Mouse (Mus musculus) heart, postnatal 4 days (tissue): ENCODE results near the gene Mrvi1. TPM values are rescaled to one million over a fixed set of nuclear protein-coding genes. Genes with fewer than 3 reads are reported as not detected.
A peak's percentile ranks its signal among the peaks of the same experiment; 100 is the strongest.

ENCODE experiments used
- DNase-seq: peaks from one replicate; pipeline ENCODE4 v3.0.0; 2021
- total RNA-seq, 2 experiments: library from RNA; stranded (reverse); gene quantifications; 2 replicates each; pipeline ENCODE4 v1.2.3; 2021

The Mrvi1 gene
- total RNA-seq, 2 experiments from 2014 or later: 10.4 to 13.2 TPM

GRCm38 (mm10) chr7:110823593-110823992, 158.7 kb downstream of the Mrvi1 start:
- DNase-seq: no peak

DNA sequence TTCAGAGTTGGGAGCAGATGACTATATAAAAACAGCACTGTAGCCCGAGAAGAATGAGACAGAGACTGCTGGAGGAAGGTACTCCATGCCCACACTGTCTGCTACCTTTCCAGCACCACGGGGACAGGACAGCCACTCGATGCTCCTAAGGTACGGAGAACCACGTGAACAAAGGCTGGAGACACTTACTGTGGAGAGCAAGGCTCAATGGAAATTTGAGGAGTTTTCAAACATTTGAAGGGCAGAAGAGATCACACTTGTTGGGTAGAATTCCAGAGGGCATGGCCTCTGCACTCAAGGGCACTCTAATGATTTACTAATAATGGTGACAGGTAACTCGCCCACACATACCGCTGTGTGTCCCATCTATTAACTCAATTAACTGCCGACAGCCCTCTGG, 159.2 kb downstream of the Mrvi1 start:
- no peak for DNase-seq

GRCm38 (mm10) chr7:110822055-110822454, 160.2 kb downstream of the Mrvi1 start:
- DNase-seq: no peak

DNA sequence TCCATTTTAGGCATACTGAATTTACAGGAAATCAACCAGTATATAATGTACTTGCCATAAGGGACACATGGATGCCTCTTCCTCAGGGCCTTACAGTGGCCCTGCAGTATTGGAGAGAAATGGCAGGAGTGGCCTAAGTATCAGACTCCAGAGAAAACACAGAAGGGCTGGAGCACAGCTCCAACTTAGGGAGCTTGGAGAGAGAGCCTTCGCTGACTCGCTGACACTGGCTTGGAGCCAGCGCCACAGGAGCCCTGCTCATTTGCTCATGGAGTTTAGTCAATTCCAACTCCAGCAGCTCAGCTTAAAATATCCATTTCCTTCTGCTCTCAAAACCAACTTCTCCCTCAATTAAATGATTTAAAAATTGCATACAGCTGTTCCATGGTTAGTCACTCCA, 160.6 kb downstream of the Mrvi1 start:
- DNase-seq: peak; percentile 75

- peak; percentile 56 for DNase-seq
Observed at GRCm38 (mm10) chr7:110821068-110821467, 161.2 kb downstream of the Mrvi1 start.

DNA sequence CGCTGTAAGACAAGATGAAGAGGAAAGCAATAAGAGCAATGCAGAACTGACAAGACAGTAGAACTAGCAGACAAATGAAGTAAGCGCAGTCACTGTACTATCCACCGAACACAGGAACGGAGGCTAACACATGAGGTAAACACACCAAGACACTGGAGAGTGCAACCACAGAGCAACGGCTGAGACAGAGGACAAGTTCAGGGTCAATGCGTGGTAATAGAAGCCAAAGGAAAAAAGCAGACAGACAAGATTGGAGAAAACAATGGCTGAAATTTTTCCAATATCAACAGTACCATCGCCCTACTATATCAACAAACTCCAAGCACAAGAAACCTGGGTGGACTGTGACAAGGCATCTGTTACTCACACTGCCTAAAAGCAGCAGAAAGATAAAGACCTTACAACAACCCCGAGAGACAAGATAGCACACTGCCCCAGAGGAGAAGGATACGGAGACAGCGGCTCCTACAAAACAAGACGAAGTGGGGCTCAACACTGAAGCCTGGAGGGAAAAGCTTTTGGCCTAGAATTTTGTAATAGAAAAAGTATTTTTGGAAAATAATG, 163.4 kb downstream of the Mrvi1 start:
- DNase-seq: no peak

Other genes with a start within 250 kb of the Mrvi1 start
- 10 to 100 TPM; 23.8 to 30.3 TPM for gene Ampd3, start 214.3 kb downstream of the Mrvi1 start, total RNA-seq
- gene Rnf141, start 138.0 kb downstream of the Mrvi1 start, total RNA-seq: 10 to 100 TPM; 51.9 to 57.6 TPM
- 10 to 100 TPM in 1 of 2 experiments, 1 to 10 TPM in 1; 9.0 to 10.2 TPM for gene Lyve1, start 119.2 kb downstream of the Mrvi1 start, total RNA-seq
- 10 to 100 TPM; 29.1 to 32.2 TPM for gene Ctr9, start 46.5 kb upstream of the Mrvi1 start, total RNA-seq
- 1,000 to 10,000 TPM in 1 of 2 experiments, 100 to 1,000 TPM in 1; 990 to 1,046 TPM for gene Eif4g2, start 100.6 kb upstream of the Mrvi1 start, total RNA-seq